ENCODE assay signal across 20 mouse cellular contexts in genomic region chr11:87600322-87600853, GRCm38 (mm10). TPM values are rescaled to one million over a fixed set of nuclear protein-coding genes. Genes with fewer than 3 reads are reported as not detected.
DNase-seq lines count a peak whose midpoint lies in the region; ATAC-seq and TF ChIP-seq lines count a peak whose summit lies in the region.
"Had no signal": no experiment of that assay in that cellular context is flagged by ENCODE, and none has a peak within 500 bp of the region (broad histone marks: within the 10 kb centered on the region; RNA-seq: fewer than 3 reads in every experiment).

No protein-coding gene starts in this region.

- 0 out of 2 replicates have a peak overlapping the region, but pooled peaks have one; percentile 35 for H3K27ac ChIP-seq in stomach, postnatal 0 days (replicated peaks)
- H3K27ac ChIP-seq: embryonic facial prominence, embryonic 10.5 days; forebrain, embryonic 15.5 days; heart, embryonic 13.5 days; hindbrain, embryonic 12.5 days had no signal

- peaks cover 5% of the 10 kb centered on the region; the same call in 1 of the 2 replicates for H3K4me1 ChIP-seq in stomach, postnatal 0 days (replicated peaks; ENCODE audit: control insufficient read depth, insufficient read depth)

- DNase-seq in cerebellum, adult 9-11 months, result peak; percentile 20
- DNase-seq in cerebellum, postnatal 25 days, result no peak
- DNase-seq in kidney, postnatal 14 days, result peak; percentile 0
- DNase-seq in kidney, adult 11 months, result no peak
- peak; percentile 35 for DNase-seq in testis, postnatal 10 days (ENCODE audit: low spot score)
- DNase-seq in testis, postnatal 14 days (ENCODE audit: low spot score), result no peak
- DNase-seq in stomach, postnatal 0 days (ENCODE audit: low spot score), result no peak
- DNase-seq: gastrocnemius, postnatal 25 days; heart, postnatal 4 days had no signal

- no peaks in the 10 kb centered on the region for H3K27me3 ChIP-seq in stomach, postnatal 0 days (ENCODE audit: control insufficient read depth, insufficient read depth, low read length)
- H3K27me3 ChIP-seq: CH12.LX; forebrain, embryonic 15.5 days; heart, embryonic 13.5 days; hindbrain, embryonic 12.5 days; Patski had no signal

- peaks cover 50% of the 10 kb centered on the region for H3K36me3 ChIP-seq in stomach, postnatal 0 days (ENCODE audit: control insufficient read depth, insufficient read depth, low read length)

- WGBS in stomach, postnatal 0 days, result 91% methylated on average over 10 of the region's 10 CpGs

- H3K4me2 ChIP-seq in stomach, postnatal 0 days (replicated peaks; ENCODE audit: low read depth), result no peak overlapping the region
- H3K4me2 ChIP-seq: forebrain, embryonic 15.5 days; heart, embryonic 13.5 days; hindbrain, embryonic 12.5 days had no signal

- no peak for TF ChIP-seq CTCF in stomach, postnatal 0 days (IDR thresholded peaks at IDR 0.05; ENCODE audit: low read depth)

- no peak overlapping the region for H3K4me3 ChIP-seq in stomach, postnatal 0 days (ENCODE audit: low read depth, low read length)
- H3K4me3 ChIP-seq: embryonic facial prominence, embryonic 10.5 days; forebrain, embryonic 15.5 days; heart, embryonic 13.5 days; hindbrain, embryonic 12.5 days had no signal

- TF ChIP-seq EP300 in stomach, postnatal 0 days (optimal IDR thresholded peaks at IDR 0.05), result no peak

- no peaks in the 10 kb centered on the region for H3K9me3 ChIP-seq in stomach, postnatal 0 days (ENCODE audit: control insufficient read depth, low read length)
- H3K9me3 ChIP-seq: embryonic facial prominence, embryonic 10.5 days; forebrain, embryonic 15.5 days; heart, embryonic 13.5 days; hindbrain, embryonic 12.5 days had no signal

- no peak overlapping the region for H3K9ac ChIP-seq in stomach, postnatal 0 days (ENCODE audit: low read length)
- H3K9ac ChIP-seq: forebrain, embryonic 15.5 days; heart, embryonic 13.5 days; hindbrain, embryonic 12.5 days had no signal

- ATAC-seq in stomach, postnatal 0 days (ENCODE audit: low FRiP score, low TSS enrichment), result no peak
- ATAC-seq: activated CD4-positive, CD25-positive, alpha-beta regulatory T cell, adult 4 months; forebrain, embryonic 15.5 days; hindbrain, embryonic 16.5 days; inflammation-experienced regulatory T-cells, adult 6 months; Patski had no signal

RNA-seq across cellular contexts. Expression of gene Mtmr4, which starts 8.4 kb away (rescaled TPM):
- polyA plus RNA-seq in stomach, postnatal 0 days (2015; fragmentation: Nextera tagmentation; extraction: Ambion mirVana), result 9.4 and 11.5 TPM in 2 replicates

RNA-seq across cellular contexts. Expression of gene Hsf5, which starts 16.6 kb away (rescaled TPM):
- 0.12 TPM in 1 of 2 replicates, not detected in the other for polyA plus RNA-seq in stomach, postnatal 0 days (2015; fragmentation: Nextera tagmentation; extraction: Ambion mirVana)

RNA-seq across cellular contexts. Expression of gene Sept4, which starts 31.7 kb away (rescaled TPM):
- 25.5 and 26.3 TPM in 2 replicates for polyA plus RNA-seq in stomach, postnatal 0 days (2015; fragmentation: Nextera tagmentation; extraction: Ambion mirVana)

RNA-seq across cellular contexts. Expression of gene Gm11492, which starts 33.9 kb away (rescaled TPM):
- polyA plus RNA-seq in stomach, postnatal 0 days (2015; fragmentation: Nextera tagmentation; extraction: Ambion mirVana), result not detected in 2 replicates
- polyA plus RNA-seq: activated CD4-positive, CD25-positive, alpha-beta regulatory T cell, adult 4 months; embryonic facial prominence, embryonic 10.5 days; embryonic facial prominence, embryonic 14.5 days; forebrain, embryonic 15.5 days; heart, embryonic 13.5 days; heart, postnatal 0 days; hindbrain, embryonic 12.5 days; hindbrain, embryonic 16.5 days; inflammation-experienced regulatory T-cells, adult 6 months; Patski had no signal

Comparison
In these comparisons a context has a peak if more than half of its experiments do, and no peak if none do; other contexts are left out.
1. DNase-seq: peak in cerebellum, adult 9-11 months (single experiment), kidney, postnatal 14 days (single experiment) and testis, postnatal 10 days (single experiment); none in cerebellum, postnatal 25 days (0 of 2), kidney, adult 11 months (single experiment), testis, postnatal 14 days (single experiment) and stomach, postnatal 0 days (single experiment).